Mouse (Mus musculus): ENCODE data around the gene Npc1l1.

Gene Npc1l1

DNA sequence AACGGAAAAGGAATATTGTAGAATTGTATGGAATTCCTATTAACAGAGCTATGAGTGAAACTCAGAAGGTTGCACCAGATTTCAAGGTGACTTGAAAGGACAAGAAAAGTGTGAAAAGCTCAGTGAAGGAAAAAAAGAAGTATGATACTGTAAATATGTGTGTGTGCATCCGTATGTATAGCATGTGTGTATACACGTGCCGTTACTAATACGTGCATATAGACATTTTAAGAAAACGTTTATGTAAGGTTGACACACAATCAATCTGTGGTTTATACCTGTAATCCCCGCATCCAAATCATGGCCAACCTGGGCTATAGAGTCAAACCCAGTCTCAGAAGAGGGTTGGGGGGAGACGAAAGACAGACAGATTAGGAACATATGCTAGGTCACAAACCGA is 29.4 kb downstream of the Npc1l1 start:
- DNase-seq, result no peak

DNA sequence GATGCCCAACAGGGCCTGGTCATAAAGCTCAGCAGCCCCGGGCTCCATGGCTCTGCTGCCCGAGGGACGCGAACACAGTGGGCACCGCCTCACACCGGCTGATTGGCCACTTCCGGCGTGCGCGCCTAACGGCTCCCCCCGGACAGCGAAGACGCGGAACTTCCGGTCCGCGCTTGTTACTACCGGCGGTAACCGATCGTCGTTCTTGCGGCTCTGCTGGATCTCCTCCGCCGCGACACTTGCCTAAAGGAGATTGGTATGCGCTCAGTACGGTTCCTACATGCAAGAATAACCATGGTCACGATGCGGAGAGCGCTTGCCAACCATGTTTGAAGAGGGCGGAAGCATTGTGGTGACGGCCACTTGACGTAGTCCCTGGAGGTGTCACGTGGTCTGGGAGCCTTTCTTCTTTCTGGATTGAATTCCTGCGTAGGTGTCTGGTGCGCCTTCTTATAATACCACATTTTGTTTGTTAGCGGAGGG is 29.8 kb downstream of the Npc1l1 start, which contains the start of gene Nudcd3:
Nudcd3 (minus strand) TSS at position 329 of the 483 bp plus-strand sequence.
- peak; percentile 94 for DNase-seq

DNA sequence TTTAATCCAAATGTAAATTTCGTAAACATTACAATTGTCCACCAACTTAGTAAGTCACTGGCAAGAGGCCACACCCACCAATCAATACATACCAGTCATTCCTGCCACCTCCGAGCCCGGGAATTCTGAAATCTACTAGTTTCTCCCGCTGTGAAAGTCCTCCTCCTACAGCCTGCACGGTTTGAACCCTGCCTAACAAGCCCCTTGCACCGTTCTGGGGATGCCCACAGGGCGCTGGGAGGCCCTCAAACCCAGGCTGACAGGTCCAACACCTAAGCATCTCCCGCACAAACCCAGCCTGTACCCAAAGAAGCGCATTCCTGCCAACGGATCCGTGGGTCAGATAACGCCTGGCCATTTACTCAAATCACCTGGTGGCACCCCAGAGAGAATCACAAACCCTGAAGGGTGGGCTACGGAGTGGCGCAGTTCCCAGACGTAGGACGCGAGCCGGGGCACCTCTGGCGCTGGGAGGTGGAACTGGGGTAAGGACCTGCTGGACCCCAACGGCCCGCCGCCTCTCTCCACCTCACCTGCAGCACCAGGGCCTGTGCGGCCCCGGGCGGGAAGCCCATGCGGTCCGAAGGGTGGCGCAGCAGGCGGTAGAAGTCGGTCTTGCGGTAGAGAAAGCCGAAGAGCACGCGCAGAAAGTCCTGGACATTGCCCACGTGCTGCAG is 30.4 kb downstream of the Npc1l1 start, which contains the start of gene A730071L15Rik:
A730071L15Rik (plus strand) TSS at position 620 of the 677 bp plus-strand sequence.
- no peak for DNase-seq

DNA sequence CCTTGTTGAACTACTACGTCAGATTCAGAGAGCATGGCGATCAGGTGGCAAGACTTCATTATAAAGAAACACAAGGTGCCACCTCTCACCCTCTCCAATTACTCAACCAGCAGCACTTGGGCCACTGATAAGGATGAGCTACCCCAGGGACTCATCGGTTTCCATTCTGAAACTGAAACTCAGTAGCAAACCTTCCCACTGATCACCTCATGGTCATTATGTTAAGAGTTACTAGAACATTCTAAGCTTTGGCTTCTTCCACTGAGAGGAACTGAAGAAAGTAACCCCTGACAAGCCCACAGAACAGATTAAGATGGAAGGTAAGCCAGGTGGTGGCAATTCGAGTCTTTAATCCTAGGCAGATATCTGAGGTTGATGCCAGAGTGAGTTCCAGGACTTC is 31.5 kb downstream of the Npc1l1 start:
- no peak for DNase-seq

- no peak for DNase-seq
These were observed 33.2 kb downstream of the Npc1l1 start for GRCm38 (mm10) chr11:6196780-6197179.

DNA sequence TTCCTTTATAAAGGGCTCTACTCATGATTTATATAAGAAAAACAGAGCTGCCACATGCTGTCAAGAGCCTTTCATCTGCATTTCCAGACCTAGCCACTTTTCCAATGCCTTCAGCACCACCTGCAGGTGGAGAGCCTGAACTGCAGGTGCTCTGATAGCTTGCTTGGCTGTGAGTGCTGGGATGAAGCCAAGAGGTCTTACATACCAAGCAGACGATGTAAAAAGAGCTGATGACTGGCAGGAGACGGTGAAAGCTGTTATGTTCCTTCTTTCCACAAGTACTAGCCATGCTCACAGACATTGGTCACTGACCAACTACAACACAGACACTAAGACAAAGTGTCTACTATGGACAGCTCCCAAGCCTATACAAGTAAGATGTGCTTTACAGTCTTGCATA is 42.1 kb downstream of the Npc1l1 start:
- DNase-seq, result peak; percentile 95

DNA sequence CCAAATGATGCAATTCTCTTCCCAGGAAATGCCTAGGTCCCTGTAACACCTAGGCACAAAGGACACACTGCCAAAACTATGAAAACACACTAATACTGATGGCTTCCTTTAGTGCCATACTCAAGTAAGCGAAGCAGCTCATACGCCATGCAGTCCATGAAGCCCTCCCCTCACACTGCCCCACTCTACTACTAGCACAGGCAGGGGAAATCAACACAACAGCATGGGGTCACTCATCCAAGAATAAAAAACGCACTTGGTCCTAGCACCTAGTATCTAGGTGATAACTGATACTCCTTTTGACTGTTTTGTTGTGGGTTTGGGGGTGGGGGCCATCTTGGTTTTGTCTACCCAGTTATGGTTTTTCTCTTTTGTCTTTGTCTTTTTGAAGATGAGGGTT is 42.5 kb downstream of the Npc1l1 start:
- no peak for DNase-seq

DNA sequence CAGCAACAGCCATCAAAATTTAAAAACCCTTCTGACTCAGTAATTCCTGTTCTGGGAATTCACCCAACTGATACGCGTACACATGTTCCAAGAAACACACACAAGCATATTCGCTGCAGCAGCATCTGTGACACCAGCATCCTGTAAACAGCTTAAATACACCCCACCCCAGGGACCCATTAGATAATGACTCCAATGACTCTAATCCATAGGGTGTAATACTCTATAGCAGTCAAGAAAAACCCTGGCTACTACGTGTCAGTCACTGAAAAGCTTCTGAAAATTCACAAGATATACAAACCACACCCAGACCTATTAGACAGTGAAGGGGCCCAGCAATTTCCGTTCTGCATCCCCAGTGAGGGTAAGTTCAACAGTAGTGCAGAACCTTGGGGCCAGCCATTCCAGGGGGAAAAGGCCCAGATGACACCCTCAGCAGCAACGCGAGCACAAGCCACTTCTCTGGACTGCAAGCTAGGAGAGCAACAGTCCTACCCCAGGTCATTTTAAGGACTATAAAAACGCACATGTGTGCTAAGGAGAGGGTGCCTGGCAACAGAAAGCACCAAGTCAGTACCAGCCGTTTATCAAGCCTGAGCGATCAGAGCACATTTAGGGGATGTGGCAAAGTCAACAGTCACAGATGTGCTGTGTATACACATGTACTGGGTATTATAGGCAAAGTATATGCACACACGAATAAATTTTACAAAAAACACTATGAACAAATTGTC is 45.6 kb downstream of the Npc1l1 start:
- DNase-seq, result no peak

DNA sequence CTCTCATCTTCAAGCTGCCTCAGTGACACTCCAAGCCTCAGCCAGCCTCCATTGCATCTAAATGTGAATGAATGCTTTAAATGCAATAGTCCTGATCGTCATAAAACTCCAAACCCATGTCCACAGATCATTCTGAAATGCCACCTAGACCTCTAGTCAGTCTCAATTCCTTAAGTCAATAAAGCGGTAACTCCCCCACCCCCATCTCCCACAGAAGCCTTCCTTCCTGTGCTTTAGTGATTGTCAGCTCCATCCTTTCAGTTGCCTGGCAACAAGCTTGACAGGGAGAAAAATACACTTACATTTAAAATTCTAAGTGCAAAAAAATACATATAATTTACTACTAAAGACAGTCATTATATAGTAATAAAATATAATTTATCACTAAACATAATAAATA is 46.7 kb downstream of the Npc1l1 start:
- peak; percentile 21 for DNase-seq

- no peak for DNase-seq
These were observed 49.0 kb downstream of the Npc1l1 start for GRCm38 (mm10) chr11:6180811-6181399.

DNA sequence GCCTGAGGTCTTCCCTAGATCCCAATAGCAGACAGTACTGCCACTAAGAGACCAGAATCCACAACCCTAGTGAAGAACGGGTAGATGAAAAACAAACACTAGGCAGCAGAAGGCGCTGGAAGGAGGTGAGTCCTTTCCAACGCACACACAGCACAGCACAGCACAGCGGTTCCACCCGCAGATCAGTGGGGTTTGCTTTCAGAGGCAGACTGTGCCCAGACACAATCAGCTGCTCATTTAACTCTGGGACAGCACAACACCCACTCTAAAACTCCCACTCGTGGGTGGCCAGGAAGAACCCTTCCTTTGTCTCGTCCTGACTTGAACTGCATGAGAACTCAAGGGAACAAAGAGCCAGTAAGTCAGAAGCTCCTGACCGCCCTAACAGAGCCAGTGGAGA is 50.7 kb downstream of the Npc1l1 start:
- DNase-seq, result no peak

DNA sequence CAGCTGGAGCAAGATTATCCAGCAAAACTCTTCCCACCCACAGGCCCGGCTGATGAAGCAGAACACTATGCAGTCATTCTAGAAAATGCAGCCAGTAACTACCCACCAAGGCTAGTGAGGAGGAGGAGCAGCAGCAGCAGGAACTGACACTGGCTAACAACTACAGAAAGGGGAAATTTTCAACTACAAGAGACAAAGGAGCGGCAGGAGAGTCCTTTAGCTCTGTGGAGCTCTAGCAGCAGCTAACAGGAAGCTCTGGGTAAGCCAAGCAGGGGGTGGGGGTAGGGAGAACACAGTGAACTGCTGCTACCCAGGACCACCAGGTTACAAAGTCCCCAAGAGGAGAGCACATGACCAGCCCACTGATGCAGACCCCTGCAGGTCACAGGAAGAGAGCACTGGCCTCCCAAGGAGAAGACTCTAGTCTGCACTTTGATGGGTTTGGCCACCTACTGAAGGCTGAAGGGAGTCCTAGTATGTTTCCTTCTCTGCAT is 51.2 kb downstream of the Npc1l1 start:
- DNase-seq, result peak; percentile 25

DNA sequence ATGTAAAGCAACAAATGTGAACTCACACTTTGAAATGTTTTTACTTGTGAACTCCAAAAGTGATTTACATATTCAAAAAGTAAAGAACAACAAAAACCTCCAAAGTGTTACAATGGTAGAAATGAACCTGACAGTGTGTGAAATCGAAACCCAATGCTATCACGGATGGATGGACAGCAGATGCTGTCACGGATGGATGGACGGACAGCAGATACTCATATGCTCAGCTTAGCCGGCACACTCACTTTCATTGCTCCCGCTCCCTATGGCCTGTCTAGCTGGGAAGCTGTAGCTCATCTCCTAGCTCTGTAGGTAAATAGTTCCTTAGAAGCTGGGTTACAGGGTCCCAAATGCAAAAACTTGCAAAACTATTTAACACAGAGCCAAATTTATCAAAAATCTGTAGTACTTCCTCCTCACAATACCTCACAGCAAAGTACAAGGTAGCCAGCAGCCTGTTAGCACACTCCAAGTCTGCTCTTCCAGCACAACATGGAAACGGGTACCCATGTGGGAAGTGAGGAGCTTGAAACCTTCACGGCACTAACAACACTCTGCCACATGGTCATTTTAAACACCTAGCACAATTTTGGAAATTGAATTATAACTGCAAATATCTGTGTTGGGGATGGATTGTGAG is 52.0 kb downstream of the Npc1l1 start:
- DNase-seq, result no peak

DNA sequence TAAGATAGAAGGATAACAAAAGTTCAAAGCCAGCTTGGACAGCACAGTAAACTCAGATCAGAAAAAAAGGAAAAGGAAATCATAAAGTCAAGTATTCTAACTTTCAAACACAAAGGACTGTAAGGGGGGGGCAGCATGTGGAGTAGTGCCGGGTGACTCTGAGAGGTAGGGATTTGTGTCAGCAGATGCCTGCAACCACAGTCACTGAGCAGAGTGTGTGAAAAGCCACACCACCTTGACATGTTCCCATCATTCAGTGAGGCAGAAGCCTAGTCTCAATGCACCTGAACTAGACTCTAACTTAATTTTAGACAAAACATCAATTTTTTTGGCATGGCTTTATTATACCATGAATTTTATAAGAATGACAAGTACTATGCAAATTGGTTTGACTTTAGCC is 54.4 kb downstream of the Npc1l1 start:
- no peak for DNase-seq

- peak; percentile 62 for DNase-seq
These were observed 55.2 kb downstream of the Npc1l1 start for GRCm38 (mm10) chr11:6174719-6175118.

GRCm38 (mm10) chr11:6169041-6169663 is 60.8 kb downstream of the Npc1l1 start:
- DNase-seq, result peak; percentile 16

GRCm38 (mm10) chr11:6166351-6166750 is 63.6 kb downstream of the Npc1l1 start:
- no peak for DNase-seq

DNA sequence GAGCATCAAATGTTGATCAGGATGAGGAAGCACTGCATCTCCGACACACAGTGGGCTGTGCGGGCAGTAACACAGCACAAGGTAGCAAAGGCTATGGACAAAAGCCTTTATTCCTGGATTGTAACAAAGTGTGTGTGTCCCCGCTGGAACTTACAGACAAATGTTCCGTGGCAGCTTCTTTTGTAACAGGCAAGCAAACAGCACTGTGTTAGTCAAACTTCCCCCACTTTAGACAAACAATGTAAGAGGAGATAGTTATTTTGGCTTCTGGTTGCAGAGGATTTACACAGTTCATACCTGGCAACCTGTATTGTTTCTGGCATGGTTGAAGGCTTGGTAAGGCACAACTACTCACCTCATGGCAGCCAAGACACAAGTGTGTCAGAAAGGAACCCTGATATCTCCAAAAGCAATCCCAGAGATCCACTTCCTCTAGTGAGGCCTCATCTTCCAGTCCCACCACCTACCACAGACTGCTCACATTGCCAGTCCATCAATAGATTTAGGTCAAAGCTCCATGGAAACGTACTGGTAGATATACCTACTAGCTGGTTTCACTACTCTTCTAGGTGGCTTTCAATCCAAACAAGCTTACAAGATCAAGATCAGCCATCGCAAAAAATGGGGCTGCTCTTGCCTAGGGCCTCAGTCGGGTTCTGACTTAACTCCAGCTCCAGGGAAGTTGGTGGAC is 64.4 kb downstream of the Npc1l1 start:
- no peak for DNase-seq

DNA sequence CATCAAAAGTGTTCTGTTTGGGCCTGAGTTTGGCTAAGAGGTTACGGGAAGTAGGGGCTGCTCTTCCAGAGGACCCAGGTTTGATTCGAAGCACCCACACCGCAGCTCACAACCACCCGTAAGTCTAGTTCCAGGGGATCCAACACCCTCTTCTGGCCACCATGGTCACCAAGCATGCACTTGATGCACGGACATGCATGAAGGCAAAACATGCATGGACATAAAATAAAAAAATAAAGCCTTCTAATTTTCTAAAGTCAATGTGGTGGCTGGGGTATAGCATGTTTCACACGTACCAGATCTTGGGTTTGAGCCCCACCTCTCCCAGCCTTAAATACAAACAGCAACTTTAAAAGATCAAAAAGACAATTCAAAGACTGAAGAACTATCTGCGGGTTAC is 65.2 kb downstream of the Npc1l1 start:
- DNase-seq, result no peak

GRCm38 (mm10) chr11:6163706-6164105 is 66.2 kb downstream of the Npc1l1 start:
- no peak for DNase-seq

GRCm38 (mm10) chr11:6163062-6163461 is 66.9 kb downstream of the Npc1l1 start:
- DNase-seq, result no peak

DNA sequence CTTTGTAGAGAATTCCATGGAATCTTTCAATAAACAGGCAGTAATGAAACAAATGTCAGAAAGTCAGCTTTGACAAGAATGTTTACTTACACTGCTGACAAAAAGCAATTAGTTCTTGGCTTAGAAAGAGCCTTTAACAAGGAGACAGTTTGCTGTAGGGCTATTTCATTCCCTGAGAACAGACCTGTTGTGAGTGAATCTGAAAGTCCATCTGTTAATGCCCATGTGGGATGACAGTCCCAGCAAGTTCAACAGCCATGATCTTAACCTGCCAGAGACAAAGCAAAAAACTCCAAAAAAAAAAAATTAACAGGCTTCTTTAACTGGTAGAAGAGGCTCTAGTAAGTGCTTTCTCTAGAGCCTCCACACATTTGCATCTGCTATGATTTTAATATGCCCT is 68.4 kb downstream of the Npc1l1 start:
- DNase-seq, result no peak
